Mouse (Mus musculus) lung, embryonic 16.5 days (tissue): ENCODE results near the gene Wdr27. TPM values are rescaled to one million over a fixed set of nuclear protein-coding genes. Genes with fewer than 3 reads are reported as not detected.
A peak's percentile ranks its signal among the peaks of the same experiment; 100 is the strongest.
"Not testable (repeated sequence)": the region's sequence is repeated elsewhere in the genome, so short reads cannot be mapped to it uniquely, and the experiment has no call there.

Source experiments
- ATAC-seq: fragments of 200-750 bp; cut with Nextera tagmentation; 2 replicates; pipeline ENCODE4 v1.8.0; 2017; ENCODE audit warnings: low read depth, mild to moderate bottlenecking, moderate library complexity
- H3K27ac ChIP-seq: fragments of 300-500 bp; sonication (generic); 2 replicates; pipeline ENCODE4 v1.5.1; 2014; ENCODE audit warnings: mild to moderate bottlenecking, control low read depth, low read length
- H3K27me3 ChIP-seq: fragments of 300-500 bp; sonication (generic); 2 replicates; pipeline ENCODE4 v1.6.1; 2014; ENCODE audit warnings: low read depth, low read length, mixed read lengths; ENCODE audit not compliant: control insufficient read depth, insufficient read depth
- H3K36me3 ChIP-seq: fragments of 300-500 bp; sonication (generic); 2 replicates; pipeline ENCODE4 v1.6.1; 2014; ENCODE audit warnings: low read length; ENCODE audit not compliant: control insufficient read depth, insufficient read depth
- H3K4me1 ChIP-seq: fragments of 300-500 bp; sonication (generic); replicated peaks from 2 replicates; pipeline ENCODE4 v1.6.1; 2014; ENCODE audit warnings: low read length, mixed read lengths; ENCODE audit not compliant: control insufficient read depth, insufficient read depth
- H3K4me2 ChIP-seq: fragments of 300-500 bp; sonication (generic); 2 replicates; pipeline ENCODE4 v1.6.1; 2014; ENCODE audit warnings: low read depth, low read length, control low read depth
- H3K4me3 ChIP-seq: fragments of 300-500 bp; sonication (generic); 2 replicates; pipeline ENCODE4 v1.5.1; 2014; ENCODE audit warnings: mild to moderate bottlenecking, low read length, control low read depth
- H3K9ac ChIP-seq: fragments of 300-500 bp; sonication (generic); 2 replicates; pipeline ENCODE4 v1.6.1; 2014; ENCODE audit warnings: low read length, control low read depth
- H3K9me3 ChIP-seq: fragments of 300-500 bp; sonication (generic); 2 replicates; pipeline ENCODE4 v1.6.1; 2016; ENCODE audit warnings: low read length; ENCODE audit not compliant: control insufficient read depth
- WGBS: fragments of 180-500 bp; shearing (Covaris S2); extraction: QIAGEN DNeasy Blood & Tissue Kit; methylation state at CpG from one replicate; pipeline ENCODE4 v1.1.7; 2014; 5-methylcytosine and 5-hydroxymethylcytosine counted together
- polyA plus RNA-seq: library from polyadenylated mRNA; unstranded; fragments of >200 nt; fragmentation: Nextera tagmentation; extraction: Ambion mirVana; gene quantifications from 2 replicates; pipeline ENCODE4 v1.2.1, GENCODE M21; 2015

Gene Wdr27
- polyA plus RNA-seq, 1 experiment from 2014 or later, result 11.1 TPM

GRCm38 (mm10) chr17:14960520-14960919, 17.6 kb upstream of the Wdr27 start:
- Histone ChIP-seq H3K27ac (0 out of 2 replicates have a peak overlapping the region, but pooled peaks have one; percentile 67), H3K4me1 (peaks cover 6% of the 10 kb centered on the region), H3K4me2 (peak overlapping the region; percentile 81), H3K9ac (peak overlapping the region; percentile 74), H3K4me3 (peak overlapping the region; percentile 65), H3K36me3 (0 out of 2 replicates have a peak, but pooled peaks cover 2% of the 10 kb centered on the region), H3K9me3 (no peaks in the 10 kb centered on the region), H3K27me3 (no peaks in the 10 kb centered on the region)
- ATAC-seq, result peak; percentile 14
- 0% methylated on average over 19 of the region's 23 CpGs for WGBS

GRCm38 (mm10) chr17:14959979-14960378, 17.0 kb upstream of the Wdr27 start:
- Histone ChIP-seq H3K4me3 (peak overlapping the region; percentile 45), H3K9me3 (no peaks in the 10 kb centered on the region), H3K36me3 (0 out of 2 replicates have a peak, but pooled peaks cover 2% of the 10 kb centered on the region), H3K27ac (no peak overlapping the region), H3K4me2 (peak overlapping the region; percentile 69), H3K27me3 (no peaks in the 10 kb centered on the region), H3K9ac (peak overlapping the region; percentile 57), H3K4me1 (peaks cover 6% of the 10 kb centered on the region)
- 27% methylated on average over 3 of the region's 3 CpGs for WGBS
- ATAC-seq, result no peak

- Histone ChIP-seq H3K27ac (no peak overlapping the region), H3K4me3 (no peak overlapping the region), H3K4me2 (no peak overlapping the region), H3K4me1 (peaks cover 6% of the 10 kb centered on the region), H3K9me3 (no peaks in the 10 kb centered on the region), H3K27me3 (no peaks in the 10 kb centered on the region), H3K36me3 (peaks cover 7% of the 10 kb centered on the region; the same call in 1 of the 2 replicates), H3K9ac (no peak overlapping the region)
- ATAC-seq, result no peak
- 86% methylated on average over 5 of the region's 5 CpGs for whole genome bisulfite sequencing
These were observed 15.8 kb upstream of the Wdr27 start for GRCm38 (mm10) chr17:14958686-14959327.

- no peaks in the 10 kb centered on the region for H3K9me3 ChIP-seq
- no peak for ATAC-seq
- no peak overlapping the region for H3K27ac ChIP-seq
- no peak overlapping the region for H3K4me3 ChIP-seq
- H3K9ac ChIP-seq, result no peak overlapping the region
- H3K4me2 ChIP-seq, result no peak overlapping the region
- H3K27me3 ChIP-seq, result no peaks in the 10 kb centered on the region
- peaks cover 28% of the 10 kb centered on the region for H3K36me3 ChIP-seq
- H3K4me1 ChIP-seq, result no peaks in the 10 kb centered on the region
- WGBS, result 87% methylated on average over 8 of the region's 8 CpGs
These were observed 10.5 kb upstream of the Wdr27 start for GRCm38 (mm10) chr17:14953452-14953851.

- H3K36me3 ChIP-seq, result peaks cover 42% of the 10 kb centered on the region
- no peak overlapping the region for H3K4me3 ChIP-seq
- H3K4me1 ChIP-seq, result peaks cover 6% of the 10 kb centered on the region
- H3K27me3 ChIP-seq, result no peaks in the 10 kb centered on the region
- 83% methylated on average over 7 of the region's 7 CpGs for WGBS
- H3K9me3 ChIP-seq, result no peaks in the 10 kb centered on the region
- no peak overlapping the region for H3K27ac ChIP-seq
- H3K4me2 ChIP-seq, result no peak overlapping the region
- no peak overlapping the region for H3K9ac ChIP-seq
- no peak for ATAC-seq
These were observed 6.3 kb upstream of the Wdr27 start for GRCm38 (mm10) chr17:14949161-14949827.

GRCm38 (mm10) chr17:14944551-14944950, 1.6 kb upstream of the Wdr27 start:
- Histone ChIP-seq H3K27me3 (no peaks in the 10 kb centered on the region), H3K9ac (no peak overlapping the region), H3K27ac (no peak overlapping the region), H3K4me3 (no peak overlapping the region), H3K4me2 (no peak overlapping the region), H3K4me1 (peaks cover 12% of the 10 kb centered on the region), H3K36me3 (peaks cover 20% of the 10 kb centered on the region), H3K9me3 (no peaks in the 10 kb centered on the region)
- no peak for ATAC-seq
- 92% methylated on average over 1 of the region's 1 CpGs for WGBS

- Histone ChIP-seq H3K27me3 (no peaks in the 10 kb centered on the region), H3K27ac (peak overlapping the region; percentile 48), H3K4me3 (peak overlapping the region; percentile 68), H3K9me3 (no peaks in the 10 kb centered on the region), H3K9ac (peak overlapping the region; percentile 80), H3K4me2 (peak overlapping the region; percentile 70), H3K4me1 (peaks cover 12% of the 10 kb centered on the region), H3K36me3 (peaks cover 16% of the 10 kb centered on the region; the same call in 1 of the 2 replicates)
- 8% methylated on average over 16 of the region's 16 CpGs for WGBS
- ATAC-seq, result peak; percentile 2
These were observed 736 bp upstream of the Wdr27 start for GRCm38 (mm10) chr17:14943729-14944059.

DNA sequence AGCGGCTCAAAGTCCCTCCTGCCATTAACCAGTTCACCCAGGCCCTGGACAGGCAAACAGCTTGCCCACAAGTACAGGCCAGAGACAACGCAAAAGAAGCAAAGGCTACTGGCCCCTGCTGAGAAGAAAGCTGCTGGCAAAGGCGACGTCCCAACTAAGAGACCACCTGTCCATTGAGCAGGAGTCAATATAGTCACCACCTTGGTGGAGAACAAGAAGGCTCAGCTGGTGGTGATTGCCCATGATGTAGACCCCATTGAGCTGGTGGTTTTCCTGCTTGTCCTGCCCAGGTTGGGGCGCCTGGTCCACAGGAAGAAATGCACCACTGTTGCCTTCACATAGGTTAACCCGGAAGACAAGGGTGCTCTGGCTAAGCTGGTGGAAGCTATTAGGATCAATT, 777 bp downstream of the Wdr27 start:
- H3K27me3 ChIP-seq, H3K27ac ChIP-seq, H3K9me3 ChIP-seq, ATAC-seq: not testable (repeated sequence)
- WGBS, result 60% methylated on average over 6 of the region's 6 CpGs
- Histone ChIP-seq H3K36me3 (peaks cover 12% of the 10 kb centered on the region; the same call in 1 of the 2 replicates), H3K9ac (peak overlapping the region; percentile 74), H3K4me1 (peaks cover 12% of the 10 kb centered on the region), H3K4me3 (peak overlapping the region; percentile 68), H3K4me2 (peak overlapping the region; percentile 55)

GRCm38 (mm10) chr17:14935841-14936605, 6.9 kb downstream of the Wdr27 start:
- no peak overlapping the region for H3K9ac ChIP-seq
- no peak for ATAC-seq
- no peaks in the 10 kb centered on the region for H3K27me3 ChIP-seq
- H3K4me1 ChIP-seq, result no peaks in the 10 kb centered on the region
- 52% methylated on average over 5 of the region's 5 CpGs for WGBS
- H3K36me3 ChIP-seq, result no peaks in the 10 kb centered on the region
- no peak overlapping the region for H3K4me2 ChIP-seq
- no peak overlapping the region for H3K27ac ChIP-seq
- no peak overlapping the region for H3K4me3 ChIP-seq
- H3K9me3 ChIP-seq, result no peaks in the 10 kb centered on the region
